Mouse (Mus musculus) liver, embryonic 14.5 days (tissue): ENCODE data around the gene Sgip1. TPM values are rescaled to one million over a fixed set of nuclear protein-coding genes. Genes with fewer than 3 reads are reported as not detected.

Experiments used
- ATAC-seq: fragments of 200-750 bp; cut with Nextera tagmentation; 2 replicates; pipeline ENCODE4 v1.8.0; 2017; ENCODE audit warnings: moderate number of reproducible peaks, mild to moderate bottlenecking, moderate library complexity; ENCODE audit not compliant: insufficient read depth
- DNase-seq, 3 experiments: peaks; one replicate each; pipeline ENCODE4 v3.0.0-alpha.2; 2012 to 2013; ENCODE audit warnings: low read depth in 3 of 3, low spot score in 3 of 3
- H3K27ac ChIP-seq: fragments of 300-500 bp; sonication (generic); 2 replicates; pipeline ENCODE4 v1.5.1; 2014; ENCODE audit warnings: moderate library complexity, mild to moderate bottlenecking, control low read depth, inconsistent platforms
- H3K27me3 ChIP-seq: fragments of 300-500 bp; sonication (generic); 2 replicates; pipeline ENCODE4 v1.6.1; 2014; ENCODE audit warnings: mild to moderate bottlenecking, low read length, moderate library complexity; ENCODE audit not compliant: control insufficient read depth, insufficient read depth
- H3K36me3 ChIP-seq: fragments of 300-500 bp; sonication (generic); replicated peaks from 2 replicates; pipeline ENCODE4 v1.6.1; 2014; ENCODE audit warnings: low read depth; ENCODE audit not compliant: control insufficient read depth, insufficient read depth
- H3K4me1 ChIP-seq, 2 experiments: fragments of 200-500 bp in 1 of 2; fragments of 300-500 bp in 1 of 2; sonication (generic) in 1 of 2; replicated peaks; 2 replicates each; pipeline ENCODE4 v1.6.1; 2012 to 2014; ENCODE audit warnings: antibody characterized with exemption in 1 of 2, inconsistent platforms in 1 of 2, low read length in 1 of 2; ENCODE audit not compliant: control insufficient read depth in 2 of 2, insufficient read depth in 2 of 2
- H3K4me2 ChIP-seq: fragments of 300-500 bp; sonication (generic); 2 replicates; pipeline ENCODE4 v1.6.1; 2014; ENCODE audit warnings: low read depth, mild to moderate bottlenecking, control low read depth, moderate library complexity
- H3K4me3 ChIP-seq, 2 experiments: fragments of 200-500 bp in 1 of 2; fragments of 300-500 bp in 1 of 2; sonication (generic) in 1 of 2; 2 replicates each; pipeline ENCODE4 v1.5.1; 2012 to 2014; ENCODE audit warnings: low read depth in 2 of 2, low read length in 2 of 2, mild to moderate bottlenecking in 2 of 2, control low read depth in 1 of 2, inconsistent platforms in 1 of 2, moderate library complexity in 1 of 2; ENCODE audit not compliant: insufficient read depth in 1 of 2
- H3K9ac ChIP-seq: fragments of 300-500 bp; sonication (generic); replicated peaks from 2 replicates; pipeline ENCODE4 v1.6.1; 2014; ENCODE audit warnings: mild to moderate bottlenecking, control low read depth, moderate library complexity
- H3K9me3 ChIP-seq: fragments of 300-500 bp; sonication (generic); 2 replicates; pipeline ENCODE4 v1.6.1; 2016; ENCODE audit warnings: low read length, mixed read lengths; ENCODE audit not compliant: control insufficient read depth
- CTCF ChIP-seq: IDR thresholded peaks from 2 replicates; pipeline ENCODE4 v1.5.1; 2016; ENCODE audit warnings: antibody characterized with exemption, low read depth, control low read depth
- EP300 ChIP-seq: IDR thresholded peaks from 2 replicates; pipeline ENCODE4 v1.6.1; 2016; ENCODE audit warnings: antibody characterized with exemption, low read depth
- WGBS: fragments of 180-500 bp; shearing (Covaris S2); extraction: QIAGEN DNeasy Blood & Tissue Kit; methylation state at CpG from one replicate; pipeline ENCODE4 v1.1.7; 2014; ENCODE audit not compliant: insufficient replicate concordance; 5-methylcytosine and 5-hydroxymethylcytosine counted together
- polyA plus RNA-seq, 2 experiments: library from polyadenylated mRNA; depleted of rRNA in 1 of 2; stranded (reverse) in 1 of 2; unstranded in 1 of 2; fragments of >200 nt; fragmentation: Nextera tagmentation in 1 of 2; extraction: Ambion mirVana in 1 of 2; gene quantifications; 2 replicates each; pipeline versions ENCODE4 v1.2.1 to v1.2.3; 2012 to 2014

Sgip1 gene
- polyA plus RNA-seq, 2 experiments: 0.10 to 0.32 TPM

- H3K4me3 ChIP-seq: no peak overlapping the region
- WGBS: 3% methylated on average over 2 of the region's 2 CpGs
These were observed 245.8 kb downstream of the Sgip1 start for GRCm38 (mm10) chr4:102986917-102987316.

GRCm38 (mm10) chr4:102987325-102987724 lies 246.2 kb downstream of the Sgip1 start:
- ATAC-seq (no peak), DNase-seq (no peak)
- Histone ChIP-seq H3K9me3 (no peaks in the 10 kb centered on the region), H3K4me3 (no peak overlapping the region), H3K9ac (no peak overlapping the region), H3K27ac (no peak overlapping the region), H3K27me3 (no peaks in the 10 kb centered on the region), H3K4me1 (no peaks in the 10 kb centered on the region), H3K4me2 (no peak overlapping the region), H3K36me3 (no peaks in the 10 kb centered on the region)
- WGBS: 67% methylated on average over 4 of the region's 4 CpGs
- TF ChIP-seq CTCF (no peak), EP300 (no peak)

More at GRCm38 (mm10) chr4:102986917-102987316, 245.8 kb downstream of the Sgip1 start:
- Histone ChIP-seq H3K4me2 (no peak overlapping the region), H3K27ac (no peak overlapping the region), H3K9ac (no peak overlapping the region), H3K27me3 (no peaks in the 10 kb centered on the region), H3K4me1 (no peaks in the 10 kb centered on the region), H3K36me3 (no peaks in the 10 kb centered on the region), H3K9me3 (no peaks in the 10 kb centered on the region)
- ATAC-seq (no peak), DNase-seq (peak; percentile 29 to 36 (median 35))
- TF ChIP-seq CTCF (peak; percentile 71), EP300 (no peak)

- Histone ChIP-seq H3K36me3 (no peaks in the 10 kb centered on the region), H3K4me1 (no peaks in the 10 kb centered on the region), H3K9ac (no peak overlapping the region), H3K27ac (no peak overlapping the region), H3K27me3 (no peaks in the 10 kb centered on the region), H3K4me3 (no peak overlapping the region), H3K4me2 (no peak overlapping the region), H3K9me3 (no peaks in the 10 kb centered on the region)
- DNase-seq: no peak
- ATAC-seq: no peak
- 54% methylated on average over 2 of the region's 2 CpGs for WGBS
- TF ChIP-seq CTCF (no peak), EP300 (no peak)
These were observed 246.7 kb downstream of the Sgip1 start for GRCm38 (mm10) chr4:102987756-102988155.

GRCm38 (mm10) chr4:102988526-102988925 lies 247.4 kb downstream of the Sgip1 start:
- DNase-seq: no peak
- 61% methylated on average over 6 of the region's 6 CpGs for WGBS
- no peaks in the 10 kb centered on the region for H3K27me3 ChIP-seq
- H3K4me1 ChIP-seq: no peaks in the 10 kb centered on the region
- H3K4me3 ChIP-seq: no peak overlapping the region
- no peak overlapping the region for H3K4me2 ChIP-seq
- H3K36me3 ChIP-seq: no peaks in the 10 kb centered on the region
- no peak overlapping the region for H3K9ac ChIP-seq
- no peak for ATAC-seq
- TF ChIP-seq CTCF (no peak), EP300 (no peak)
- H3K27ac ChIP-seq: no peak overlapping the region
- no peaks in the 10 kb centered on the region for H3K9me3 ChIP-seq

- no peaks in the 10 kb centered on the region for H3K27me3 ChIP-seq
- 51% methylated on average over 5 of the region's 5 CpGs for WGBS
- TF ChIP-seq EP300: no peak
- TF ChIP-seq CTCF: no peak
- H3K4me2 ChIP-seq: no peak overlapping the region
- H3K36me3 ChIP-seq: no peaks in the 10 kb centered on the region
- no peaks in the 10 kb centered on the region for H3K4me1 ChIP-seq
- no peak for DNase-seq
- H3K9ac ChIP-seq: no peak overlapping the region
- H3K9me3 ChIP-seq: no peaks in the 10 kb centered on the region
- no peak for ATAC-seq
- no peak overlapping the region for H3K4me3 ChIP-seq
- H3K27ac ChIP-seq: no peak overlapping the region
These were observed 248.3 kb downstream of the Sgip1 start for GRCm38 (mm10) chr4:102989391-102989790.
